Mouse (Mus musculus) mesoderm, embryonic 11.5 days (tissue): ENCODE data around the gene Hoxa4.

ENCODE experiments used
- DNase-seq: peaks from one replicate; pipeline ENCODE4 v3.0.0-alpha.2; 2012; ENCODE audit warnings: low read depth, low spot score

Gene Hoxa4

DNA sequence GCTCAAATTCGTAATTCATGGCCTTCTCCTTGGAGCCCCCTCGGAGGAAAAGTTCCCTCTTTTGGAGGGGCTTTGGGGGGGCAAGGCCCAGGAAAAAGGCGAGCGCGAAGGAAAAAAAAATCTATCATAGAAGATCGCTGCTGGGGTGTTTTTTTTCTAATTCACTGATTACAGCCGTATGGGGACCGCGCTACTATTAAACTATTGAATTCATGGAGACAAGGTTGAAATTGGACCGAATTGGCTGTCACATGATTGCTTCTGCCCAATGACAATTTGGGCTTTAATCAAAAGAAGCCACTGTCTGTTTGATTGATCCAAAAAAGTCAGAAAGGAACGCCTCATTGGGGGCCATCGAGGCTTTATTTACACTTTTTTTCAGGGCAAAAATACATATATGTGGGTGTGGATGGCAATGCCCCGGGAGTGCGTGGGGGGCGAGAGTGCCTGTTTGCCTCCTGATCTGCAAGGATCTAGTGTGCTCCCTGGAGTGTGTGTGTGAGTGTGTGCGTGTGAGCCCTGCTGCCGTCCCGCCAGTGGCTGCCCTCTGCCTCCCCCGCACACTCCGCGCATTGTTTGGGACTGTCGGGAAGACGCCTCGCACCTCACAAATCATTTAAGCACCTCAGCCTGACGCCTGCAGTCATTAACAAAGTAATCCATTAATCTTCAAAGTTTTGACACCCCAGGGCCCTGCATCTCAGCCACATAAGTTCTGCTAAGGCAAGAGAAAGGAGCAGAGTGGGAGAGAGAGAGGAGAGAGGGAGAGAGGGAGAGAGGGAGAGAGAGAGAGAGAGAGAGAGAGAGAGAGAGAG, 26.7 kb downstream of the Hoxa4 start, which contains the start of gene Hoxa2:
Gene Hoxa2, minus strand, starts transcription at position 206 of the 815 bp plus-strand sequence.
- DNase-seq, result peak; percentile 87

DNA sequence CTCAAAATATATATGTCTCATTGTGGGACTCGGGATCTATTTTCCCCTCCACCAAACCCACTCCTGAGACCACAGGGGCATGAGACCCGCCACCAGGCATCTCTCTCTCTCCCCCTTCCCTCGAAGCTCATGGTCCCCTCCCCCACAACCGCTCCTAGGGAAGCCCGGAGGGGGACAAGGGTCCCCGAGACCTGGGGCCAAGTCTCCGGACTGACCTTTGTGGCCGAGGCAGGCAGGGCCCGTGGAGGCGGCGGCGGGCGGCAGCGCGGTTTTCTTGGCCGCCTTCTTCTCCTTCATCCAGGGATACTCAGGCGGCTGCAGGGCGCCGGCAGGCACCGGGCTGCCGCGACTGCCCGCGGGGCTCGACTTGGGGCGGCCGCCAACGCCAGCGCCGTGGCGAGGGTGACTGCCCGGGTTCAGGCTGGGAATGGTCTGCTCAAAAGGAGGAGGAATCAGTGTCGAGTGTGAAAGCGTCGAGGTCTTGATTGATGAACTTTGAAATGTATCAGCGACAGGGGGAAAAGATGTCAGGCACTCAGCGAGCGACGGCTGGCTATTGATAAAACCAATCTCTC, 27.4 kb downstream of the Hoxa4 start:
- peak; percentile 85 for DNase-seq

DNA sequence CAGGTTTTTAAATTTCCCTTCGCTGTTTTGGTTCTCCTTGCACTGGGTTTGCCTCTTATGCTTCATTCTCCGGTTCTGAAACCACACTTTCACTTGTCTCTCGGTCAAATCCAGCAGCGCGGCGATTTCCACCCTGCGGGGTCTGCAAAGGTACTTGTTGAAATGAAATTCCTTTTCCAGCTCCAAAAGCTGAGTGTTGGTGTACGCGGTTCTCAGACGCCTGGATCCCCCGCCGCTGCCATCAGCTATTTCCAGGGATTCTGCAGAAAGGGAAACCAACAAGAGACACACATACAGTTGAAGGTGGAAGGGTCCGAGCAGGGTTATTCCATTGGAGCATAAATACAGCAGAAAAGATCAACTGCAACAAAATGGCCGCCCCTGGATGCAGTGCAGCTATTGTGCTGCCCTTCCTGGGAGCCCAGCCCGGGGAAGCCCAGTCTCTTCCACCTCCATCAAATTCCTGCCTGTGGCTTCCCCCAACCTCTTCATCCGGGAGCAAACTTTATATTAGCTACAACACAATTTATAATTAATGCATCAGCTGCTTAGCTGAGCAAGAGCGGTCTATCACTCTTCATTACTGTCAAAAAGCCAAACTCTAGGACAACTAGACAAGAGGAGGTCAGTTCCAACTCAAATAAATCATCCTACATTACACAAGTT, 28.1 kb downstream of the Hoxa4 start:
- DNase-seq, result no peak

DNA sequence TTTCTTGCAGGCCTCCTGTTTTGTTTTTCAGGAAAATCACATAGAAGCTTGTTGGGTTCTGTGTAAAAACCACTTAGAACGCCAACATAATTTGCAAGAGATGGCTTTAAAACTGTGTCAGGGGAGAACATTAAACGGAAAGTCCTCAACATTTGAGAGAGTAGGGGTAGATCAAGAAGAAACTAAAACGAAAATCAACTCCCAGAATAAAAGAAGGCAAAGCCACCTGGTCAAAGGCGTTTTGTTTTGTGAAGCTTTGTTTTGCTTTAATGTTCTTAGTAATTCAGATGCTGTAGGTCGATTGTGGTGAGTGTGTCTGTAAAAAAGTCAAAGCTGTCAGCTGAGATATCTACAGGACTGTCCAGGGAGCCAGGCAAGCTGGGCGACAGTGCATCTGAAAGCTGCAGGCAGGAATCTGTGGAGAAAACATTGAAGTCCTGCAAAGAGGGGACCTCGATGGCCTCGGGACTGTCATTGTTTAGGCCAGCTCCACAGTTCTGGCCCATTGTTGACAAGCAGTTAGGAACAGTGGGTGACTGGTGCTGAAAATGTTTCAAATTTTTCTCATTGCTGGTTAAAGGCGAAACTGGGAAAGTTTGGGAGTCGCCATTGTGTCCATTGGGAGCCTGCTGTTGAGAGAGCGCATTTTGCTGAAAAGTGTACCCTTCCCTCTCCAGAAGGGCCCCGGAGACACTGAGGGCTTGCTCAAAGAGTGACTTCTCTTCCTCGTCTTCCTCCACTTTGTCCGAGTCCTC, 28.8 kb downstream of the Hoxa4 start:
- no peak for DNase-seq

DNA sequence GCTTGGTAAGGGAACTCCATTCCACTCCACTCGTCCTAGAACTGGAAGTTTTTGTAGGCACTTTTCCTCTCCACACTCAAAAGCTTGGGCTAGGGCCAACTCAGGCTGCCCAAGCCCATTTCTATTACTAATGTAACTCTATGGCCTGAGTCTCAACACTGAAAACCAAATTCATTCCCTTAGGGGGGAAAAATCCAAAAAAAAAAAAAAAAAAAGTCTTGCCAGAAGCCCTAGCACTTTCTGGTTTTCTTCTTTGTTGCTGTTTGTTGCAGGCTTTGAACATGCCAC, 29.5 kb downstream of the Hoxa4 start:
- no peak for DNase-seq

DNA sequence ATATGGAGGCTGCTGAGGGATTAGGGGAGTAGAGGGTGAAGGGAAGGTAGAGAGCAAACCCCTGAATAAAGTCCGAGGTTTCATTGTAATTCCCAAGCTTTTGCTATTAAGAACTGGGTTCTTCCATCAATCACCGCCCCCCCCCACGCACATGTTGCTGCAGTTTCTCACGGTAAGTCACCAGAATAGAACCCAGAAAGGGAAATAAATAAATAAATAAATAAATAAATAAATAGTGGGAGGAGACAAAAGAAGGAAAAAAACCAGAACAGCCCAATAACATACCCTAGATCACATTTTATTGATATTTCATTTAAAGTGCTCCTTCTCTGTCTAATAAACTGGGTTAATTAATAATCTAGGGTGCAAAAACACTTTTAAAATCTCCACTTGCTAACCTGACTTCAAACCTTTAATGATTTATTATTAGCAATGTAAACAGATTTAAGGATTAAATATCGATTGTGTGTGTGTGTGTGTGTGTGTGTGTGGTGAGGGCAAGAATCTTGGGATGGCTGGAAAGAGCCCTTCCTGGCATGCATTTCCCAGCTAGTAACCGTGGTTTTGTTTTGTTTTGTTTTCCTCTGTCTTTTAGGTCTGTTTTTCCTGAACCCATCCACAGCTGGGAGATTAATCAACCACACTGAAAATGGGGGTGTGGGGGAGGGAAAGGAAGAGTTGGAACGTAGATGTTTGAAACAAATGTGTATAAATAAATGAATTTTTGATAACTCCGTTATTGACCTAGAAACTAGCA, 30.0 kb downstream of the Hoxa4 start:
- DNase-seq, result no peak

DNA sequence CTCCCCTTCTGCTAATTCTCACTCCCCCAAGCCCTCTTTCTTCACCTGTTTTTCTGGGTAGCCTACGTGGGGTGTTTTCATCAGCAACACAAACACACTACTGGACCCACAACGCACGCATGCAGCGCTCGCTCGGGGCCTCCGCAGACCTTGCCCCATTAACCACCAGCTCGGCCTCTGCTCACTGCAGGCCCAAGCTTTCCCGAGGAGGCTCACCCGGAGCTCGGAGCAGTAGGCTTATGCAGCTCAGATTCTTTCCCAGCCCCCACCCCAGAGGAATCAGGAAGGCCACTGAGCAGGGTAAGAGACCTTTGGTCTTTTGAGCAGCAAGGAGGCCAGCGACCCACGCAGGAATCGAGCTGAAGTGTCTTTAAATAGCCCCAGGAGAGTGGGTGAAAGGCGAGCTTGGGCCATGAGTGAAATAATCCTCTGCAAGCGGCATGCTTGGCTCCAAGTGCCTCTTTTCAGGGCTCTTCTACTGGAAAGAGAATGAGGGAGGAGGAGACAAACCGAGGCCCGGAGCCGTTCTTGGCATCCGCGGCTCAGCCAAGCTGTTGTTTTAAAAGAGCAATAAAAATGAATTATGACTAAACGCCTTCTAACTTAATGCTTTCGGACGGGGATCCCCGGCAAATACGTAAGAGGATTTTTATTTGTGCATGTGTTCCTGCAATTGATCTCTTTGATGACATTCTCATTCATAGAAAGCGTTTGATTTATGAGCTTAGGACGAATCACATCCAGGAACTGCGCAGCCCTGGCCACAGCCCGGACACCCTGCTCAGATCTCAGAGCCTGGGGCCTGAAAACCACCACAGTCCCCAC, 30.8 kb downstream of the Hoxa4 start:
- DNase-seq, result peak; percentile 89

DNA sequence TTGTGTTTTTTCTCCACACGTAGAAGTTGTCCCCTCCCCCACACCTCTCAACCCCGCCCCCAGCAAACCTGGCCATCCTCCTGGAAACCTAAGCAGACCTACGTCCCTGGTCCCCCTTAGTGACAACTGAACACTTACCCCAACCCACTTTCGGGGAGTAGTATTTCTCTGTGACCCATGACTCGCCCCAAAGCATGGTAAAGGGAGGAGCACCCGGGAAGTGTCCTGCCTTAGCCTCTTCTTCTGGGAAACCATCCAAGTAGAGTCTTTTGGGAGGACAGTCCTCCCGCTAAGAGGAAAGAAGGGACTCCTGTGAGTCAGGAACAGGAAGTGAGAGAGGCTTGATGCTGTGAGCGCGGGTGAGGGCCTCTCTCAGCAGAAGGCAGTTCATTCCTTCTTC, 31.6 kb downstream of the Hoxa4 start:
- no peak for DNase-seq

DNA sequence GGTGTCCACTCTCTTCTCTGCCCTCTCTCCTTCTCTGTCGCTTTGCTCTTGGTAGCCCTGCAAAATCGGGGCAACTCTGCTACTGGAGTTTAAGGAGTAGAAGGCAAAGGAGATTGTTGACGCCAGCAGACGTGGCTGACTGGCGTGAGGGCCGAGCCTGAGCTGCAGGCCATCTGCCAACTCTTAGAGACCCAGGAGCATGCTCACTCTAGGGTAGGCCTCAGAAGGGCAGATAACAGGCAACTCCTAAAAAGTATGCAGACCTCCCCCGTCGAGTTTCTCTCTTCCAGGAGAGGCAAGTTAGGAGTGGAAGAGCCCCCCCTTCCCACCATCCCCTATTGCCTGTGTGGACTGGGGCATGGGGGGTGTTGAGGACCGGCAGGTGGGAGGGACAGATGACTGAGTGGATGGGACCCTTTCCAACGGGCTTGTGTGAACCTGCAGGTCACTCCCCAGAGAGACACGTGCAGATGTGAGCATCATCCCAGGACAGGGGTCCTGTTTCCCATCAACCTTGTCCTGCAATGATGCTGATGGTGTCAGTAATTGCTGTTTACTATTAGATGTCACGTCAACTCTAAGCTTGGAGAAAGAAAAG, 32.3 kb downstream of the Hoxa4 start:
- no peak for DNase-seq

DNA sequence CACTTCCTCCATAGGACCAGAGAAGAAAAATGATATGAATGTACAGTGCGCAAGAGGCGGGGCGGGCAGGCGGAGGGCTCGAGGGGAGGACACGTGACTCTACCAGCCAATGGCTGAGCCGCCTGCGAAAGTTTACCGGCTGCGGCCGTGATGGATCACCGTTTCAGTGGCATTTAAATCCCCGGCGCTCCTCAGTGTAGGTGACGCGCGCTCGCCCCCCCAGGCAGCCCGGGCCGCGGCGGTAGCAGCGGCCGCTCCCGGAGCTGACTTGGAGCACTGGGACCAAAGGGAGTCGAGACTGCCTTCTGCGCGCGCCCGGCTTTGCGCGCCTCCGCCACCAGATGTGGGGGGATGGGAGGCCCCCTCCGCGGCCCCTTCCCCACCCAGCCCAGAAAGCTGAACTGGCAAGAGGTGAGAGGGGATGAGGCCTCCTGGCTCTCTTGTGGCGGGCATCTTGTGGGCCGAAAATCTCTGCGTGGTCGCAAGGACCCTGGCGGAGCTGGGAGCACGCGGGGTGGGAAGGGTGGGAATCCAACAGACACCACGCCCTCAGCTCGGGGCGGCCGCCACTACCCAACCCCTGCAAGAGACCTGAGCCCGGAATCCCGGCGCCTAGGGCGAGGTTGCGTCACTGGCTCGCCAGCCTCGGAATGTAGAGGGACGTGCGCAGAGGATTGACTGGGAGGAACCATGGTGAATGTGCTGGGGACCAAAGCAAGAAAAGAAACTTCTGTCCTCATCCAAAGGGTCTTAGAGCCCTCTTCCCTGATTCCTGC, 33.1 kb downstream of the Hoxa4 start, which contains the start of gene Hoxa1:
Gene Hoxa1, minus strand, starts transcription at position 42 of the 776 bp plus-strand sequence.
- peak; percentile 93 for DNase-seq

DNA sequence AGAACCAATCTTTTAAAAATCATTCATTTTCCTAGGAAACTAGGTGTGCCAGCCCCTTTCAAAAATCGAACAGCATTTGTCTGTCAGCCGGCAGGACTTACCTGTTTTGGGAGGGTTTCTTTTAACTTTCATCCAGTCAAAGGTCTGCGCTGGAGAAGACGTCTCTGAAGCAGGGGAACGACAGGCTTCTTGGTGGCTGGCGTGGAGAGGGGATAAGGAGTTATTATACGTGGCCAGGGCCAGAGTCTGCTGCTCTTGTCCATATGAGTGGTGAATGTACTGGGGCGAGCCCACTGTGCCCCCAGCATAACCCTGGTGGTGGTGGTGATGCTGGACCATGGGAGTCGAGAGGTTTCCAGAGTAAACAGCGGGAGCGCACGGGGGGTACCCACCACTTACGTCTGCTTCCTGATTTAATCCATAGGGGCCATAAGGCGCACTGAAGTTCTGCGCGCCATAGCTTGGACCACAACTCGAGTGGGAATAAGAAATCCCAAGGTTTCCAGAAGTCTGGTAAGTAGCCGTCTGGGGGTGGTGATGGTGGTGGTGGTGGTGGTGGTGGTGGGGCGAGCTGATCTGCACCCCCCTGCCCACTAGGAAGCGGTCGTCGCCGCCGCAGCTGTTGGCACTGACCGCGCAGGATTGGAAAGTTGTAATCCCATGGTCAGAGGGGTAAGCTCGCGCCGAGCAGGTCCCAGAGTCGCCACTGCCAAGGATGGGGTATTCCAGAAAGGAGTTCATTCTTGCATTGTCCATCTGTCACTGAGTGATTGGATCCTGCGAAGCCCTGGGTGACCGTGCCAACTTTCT, 33.9 kb downstream of the Hoxa4 start:
- no peak for DNase-seq

DNA sequence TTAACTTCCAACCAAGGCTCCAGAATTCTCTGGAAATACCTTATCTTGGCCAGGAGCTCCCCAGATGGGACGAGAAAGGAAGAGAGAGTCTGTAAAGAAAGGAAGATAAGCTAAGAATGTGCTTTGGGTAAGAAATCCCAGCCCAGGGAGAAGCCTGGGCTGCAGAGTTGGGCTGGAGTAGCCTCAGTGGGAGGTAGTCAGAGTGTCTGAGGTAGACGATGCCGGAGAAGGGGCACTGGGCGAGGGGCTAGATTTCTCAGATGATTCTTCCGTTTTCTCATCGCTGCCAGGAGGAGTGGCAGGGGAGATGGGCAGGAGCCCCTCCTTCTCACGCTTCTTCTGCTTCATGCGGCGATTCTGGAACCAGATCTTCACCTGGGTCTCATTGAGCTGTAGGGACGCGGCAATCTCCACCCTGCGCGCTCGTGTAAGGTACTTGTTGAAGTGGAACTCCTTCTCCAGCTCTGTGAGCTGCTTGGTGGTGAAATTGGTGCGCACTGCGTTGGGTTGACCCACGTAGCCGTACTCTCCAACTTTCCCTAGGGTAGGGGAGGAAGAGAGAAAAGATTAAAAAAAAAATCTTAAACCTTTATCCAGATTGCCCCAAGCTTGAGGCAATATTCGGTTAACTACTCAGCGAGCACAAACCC, 34.9 kb downstream of the Hoxa4 start:
- DNase-seq, result no peak

DNA sequence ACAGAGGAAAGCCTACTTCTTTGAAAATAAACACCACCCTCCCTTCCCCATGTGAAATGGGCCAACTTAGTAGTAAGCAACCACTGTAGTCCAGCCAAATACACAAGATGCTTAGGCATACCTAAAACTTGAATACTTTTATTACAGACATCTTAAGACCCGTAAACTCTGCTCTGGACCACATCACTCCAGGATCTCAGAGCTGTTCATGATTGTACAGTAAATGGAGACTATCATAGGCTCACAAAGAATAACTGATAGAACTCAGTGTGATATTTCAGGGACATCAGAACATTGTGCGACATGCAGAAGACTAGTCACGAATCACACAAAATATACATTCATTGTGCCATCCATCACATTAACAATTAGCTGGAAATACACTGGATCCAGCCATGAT, 36.1 kb downstream of the Hoxa4 start:
- DNase-seq, result no peak

DNA sequence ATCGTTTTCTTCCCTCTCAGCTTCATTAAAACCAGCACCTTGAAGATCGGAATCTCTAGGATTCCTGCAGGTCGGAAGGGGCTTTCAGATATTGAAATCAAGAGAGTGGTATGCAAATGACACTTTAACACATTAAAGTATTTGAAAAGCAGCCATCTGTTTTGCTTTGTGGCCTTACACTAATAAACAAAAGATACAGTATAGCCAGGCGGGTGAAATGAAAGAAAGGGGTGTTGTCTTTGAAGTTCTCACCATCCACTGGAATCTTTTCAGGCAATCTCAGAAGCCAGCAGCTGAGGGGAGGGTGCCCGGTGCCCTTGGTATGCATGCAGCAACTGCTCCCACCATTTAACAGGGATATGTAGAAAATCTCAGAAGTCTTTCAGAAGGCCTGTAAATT, 37.5 kb downstream of the Hoxa4 start:
- DNase-seq, result no peak

DNA sequence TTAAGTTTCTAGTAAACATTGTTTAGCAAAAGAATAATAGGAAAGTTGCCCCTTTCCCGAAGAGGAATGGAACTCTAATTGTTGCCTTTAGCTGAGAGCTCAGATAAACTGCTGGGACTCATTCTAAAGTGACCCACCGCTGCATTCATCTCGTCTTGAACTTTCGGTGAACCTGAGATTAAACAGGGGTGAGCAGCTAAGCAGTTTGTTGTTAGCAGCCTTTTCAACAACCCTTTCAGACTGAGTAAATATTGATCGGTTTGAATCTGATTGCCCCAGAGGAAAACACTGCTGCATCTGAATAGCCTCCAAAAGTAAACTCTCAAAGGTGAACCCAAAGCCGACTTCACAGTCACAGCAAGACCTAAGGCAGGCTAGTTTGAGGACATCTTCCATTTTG, 38.3 kb downstream of the Hoxa4 start:
- no peak for DNase-seq

DNA sequence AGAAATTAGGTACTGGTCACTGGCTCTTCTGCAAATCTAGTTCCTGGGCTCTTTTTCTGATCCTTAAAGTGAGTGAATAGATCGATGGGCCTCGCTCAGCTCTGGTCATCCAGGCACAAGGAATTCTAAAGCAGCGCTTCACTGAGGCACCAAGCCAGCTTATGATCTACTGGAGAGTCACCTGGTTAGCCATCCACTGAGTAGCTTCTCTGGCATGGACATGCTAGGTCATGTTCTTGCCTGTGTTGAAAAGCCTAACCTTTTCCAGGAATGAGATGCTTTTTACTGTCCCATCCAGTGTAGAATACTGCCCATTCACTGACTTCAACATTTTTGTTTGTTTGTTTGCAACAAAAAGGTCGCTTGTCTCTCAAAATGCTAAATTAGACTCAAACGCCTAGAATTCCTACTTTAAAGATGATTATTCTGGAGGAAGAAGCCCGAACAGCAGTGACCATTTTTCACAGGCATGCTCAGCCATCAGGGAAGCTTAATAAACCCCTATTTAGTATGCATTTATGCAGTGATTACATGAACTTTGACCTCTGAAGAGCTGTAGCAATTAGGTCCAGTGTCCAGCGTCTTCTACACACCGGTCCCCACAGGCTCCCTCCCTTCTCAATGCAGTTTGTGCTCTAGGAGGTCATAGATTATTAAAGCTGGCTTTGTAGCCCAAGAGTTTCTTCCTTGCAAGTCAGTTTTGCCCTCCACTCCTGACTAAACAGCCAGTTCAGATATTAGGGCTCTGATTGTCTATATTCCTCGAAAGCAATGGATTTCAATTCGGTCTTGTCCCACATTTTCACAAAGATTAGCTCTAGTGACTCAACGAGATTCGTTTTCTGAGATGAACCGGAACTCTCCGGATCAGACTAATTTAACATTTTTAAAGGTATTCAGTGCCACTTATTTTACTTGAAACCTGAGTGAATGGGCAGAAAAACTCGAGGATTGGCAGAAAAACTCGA, 39.0 kb downstream of the Hoxa4 start:
- DNase-seq, result no peak

DNA sequence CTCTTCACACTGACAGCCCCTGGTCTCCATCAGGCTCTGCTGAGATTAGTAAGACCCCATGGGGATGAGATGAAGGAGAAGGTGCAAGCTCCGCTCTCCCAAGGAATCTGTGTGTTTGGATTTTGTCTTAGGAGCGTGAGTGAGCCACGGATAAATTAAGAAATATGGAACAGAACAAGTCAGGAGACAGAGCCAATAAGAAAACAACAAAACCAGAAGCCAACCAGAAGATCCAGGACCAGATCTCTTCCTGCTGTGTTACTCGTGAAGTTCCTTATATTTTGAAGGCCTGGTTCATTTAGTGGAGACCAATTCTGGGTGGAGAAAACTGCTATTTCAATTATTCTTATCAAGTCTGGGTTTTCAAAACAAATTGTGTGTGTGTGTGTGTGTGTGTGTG, 40.0 kb downstream of the Hoxa4 start:
- no peak for DNase-seq
